Mouse (Mus musculus) kidney, adult 2 months (tissue): ENCODE results near the gene Nav2. TPM values are rescaled to one million over a fixed set of nuclear protein-coding genes. Genes with fewer than 3 reads are reported as not detected.

ENCODE experiments used
- DNase-seq: peaks from one replicate; pipeline ENCODE4 v3.0.0; 2021
- H3K27ac ChIP-seq: fragments of 200-500 bp; 2 replicates; pipeline ENCODE4 v1.5.1; 2012; ENCODE audit warnings: low read depth, low read length, control low read depth, inconsistent platforms; ENCODE audit not compliant: insufficient read depth
- H3K27me3 ChIP-seq: fragments of 200-500 bp; replicated peaks from 2 replicates; pipeline ENCODE4 v1.6.1; 2012; ENCODE audit warnings: mild to moderate bottlenecking, moderate library complexity, low read length, inconsistent platforms; ENCODE audit not compliant: control insufficient read depth, insufficient read depth
- H3K36me3 ChIP-seq: fragments of 200-500 bp; 2 replicates; pipeline ENCODE4 v1.6.1; 2012; ENCODE audit warnings: mild to moderate bottlenecking, moderate library complexity, low read length, inconsistent platforms; ENCODE audit not compliant: control insufficient read depth, insufficient read depth
- H3K4me1 ChIP-seq: fragments of 200-500 bp; 2 replicates; pipeline ENCODE4 v1.6.1; 2011; ENCODE audit warnings: low read length; ENCODE audit not compliant: control insufficient read depth, insufficient read depth
- H3K4me3 ChIP-seq: fragments of 200-500 bp; 2 replicates; pipeline ENCODE4 v1.5.1; 2011; ENCODE audit warnings: mild to moderate bottlenecking, low read depth, low read length, control low read depth; ENCODE audit not compliant: insufficient read depth
- CTCF ChIP-seq: fragments of 200-500 bp; conservative IDR thresholded peaks from 2 replicates; pipeline ENCODE4 v1.5.1; 2011; ENCODE audit warnings: low read depth, mild to moderate bottlenecking, control low read depth, low read length, moderate library complexity, mixed read lengths; ENCODE audit not compliant: insufficient read depth, insufficient read length
- POLR2A ChIP-seq: fragments of 200-500 bp; IDR thresholded peaks from one replicate; pipeline ENCODE4 v1.6.1; 2011; ENCODE audit warnings: low read depth, low read length, control low read depth
- WGBS: fragments of 180-500 bp; shearing (Covaris S2); methylation state at CpG from one replicate; pipeline ENCODE4 v1.1.7; 2018; 5-methylcytosine and 5-hydroxymethylcytosine counted together
- polyA plus RNA-seq: library from polyadenylated mRNA; depleted of rRNA; stranded (reverse); fragments of >200 nt; gene quantifications from 2 replicates; pipeline ENCODE4 v1.2.3, GENCODE M21; 2012

Nav2 gene
- polyA plus RNA-seq, 1 experiment, result 18.3 TPM

DNA sequence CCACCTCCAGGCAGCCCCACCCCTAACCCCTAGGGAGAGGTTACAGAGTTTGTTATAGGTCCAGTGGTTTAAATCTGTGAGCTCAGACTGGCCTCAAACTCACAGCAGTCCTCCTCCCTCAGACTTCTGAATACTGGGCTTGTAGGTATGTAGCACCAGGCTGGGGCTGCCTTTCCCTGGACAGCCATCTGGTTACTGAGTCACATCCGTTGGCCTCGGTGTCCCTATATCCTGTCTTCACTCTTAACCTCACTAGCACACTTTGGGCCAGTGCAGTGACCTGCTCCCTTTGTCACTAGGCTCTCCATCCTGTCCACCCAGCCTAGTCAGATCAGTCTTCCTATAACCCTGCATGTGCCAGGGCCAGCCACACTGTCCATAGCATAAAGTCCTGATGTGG is 19.8 kb upstream of the Nav2 start:
- no peaks in the 10 kb centered on the region for H3K36me3 ChIP-seq
- no peak for DNase-seq
- H3K4me3 ChIP-seq, result no peak overlapping the region
- H3K4me1 ChIP-seq, result no peaks in the 10 kb centered on the region
- no peak overlapping the region for H3K27ac ChIP-seq
- TF ChIP-seq POLR2A (no peak), CTCF (no peak)
- no peaks in the 10 kb centered on the region for H3K27me3 ChIP-seq
- WGBS, result 28% methylated on average over 2 of the region's 2 CpGs

DNA sequence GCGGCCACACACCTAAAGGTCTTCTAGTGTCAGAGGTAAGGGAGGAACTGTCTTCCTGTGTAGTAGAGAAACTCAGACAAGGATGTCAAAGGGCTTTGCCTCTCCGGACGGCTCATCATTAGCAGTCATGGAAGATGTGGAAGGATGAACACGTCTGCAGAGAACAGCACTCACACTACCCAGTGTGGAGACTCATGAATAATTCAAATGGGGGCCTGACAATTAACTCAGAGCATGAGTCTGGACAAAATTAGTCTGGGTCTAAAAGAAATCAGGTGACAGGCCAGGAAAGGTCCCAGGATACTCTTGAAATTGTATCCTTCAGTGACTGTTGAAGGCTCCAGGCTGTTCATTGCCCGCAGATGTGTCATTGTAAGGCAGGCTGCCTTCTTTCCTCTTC is 17.5 kb upstream of the Nav2 start:
- WGBS, result 68% methylated on average over 5 of the region's 5 CpGs
- no peak overlapping the region for H3K27ac ChIP-seq
- no peak for DNase-seq
- TF ChIP-seq CTCF, result no peak
- no peak for TF ChIP-seq POLR2A
- H3K4me1 ChIP-seq, result no peaks in the 10 kb centered on the region
- no peaks in the 10 kb centered on the region for H3K27me3 ChIP-seq
- H3K4me3 ChIP-seq, result no peak overlapping the region
- no peaks in the 10 kb centered on the region for H3K36me3 ChIP-seq

DNA sequence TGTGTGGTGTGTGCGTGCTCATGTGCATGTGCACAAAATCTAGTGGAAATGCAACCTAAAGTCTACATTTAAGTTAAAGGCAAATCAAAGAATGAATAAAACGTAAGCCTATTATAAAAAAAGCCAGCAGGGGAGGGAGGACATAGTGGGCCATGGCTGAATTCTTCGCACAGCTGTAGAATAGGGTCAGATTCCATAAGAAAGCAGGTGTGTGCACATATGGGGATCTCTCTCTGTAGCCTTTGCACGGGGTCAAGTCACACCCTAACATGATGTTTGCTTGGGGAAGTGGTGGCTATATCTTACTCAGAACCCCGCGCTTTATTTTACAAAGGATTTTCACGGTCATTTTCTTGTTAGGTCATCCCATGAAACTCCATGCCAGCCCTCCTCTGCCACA is 15.4 kb upstream of the Nav2 start:
- no peaks in the 10 kb centered on the region for H3K36me3 ChIP-seq
- no peak overlapping the region for H3K4me3 ChIP-seq
- H3K27ac ChIP-seq, result no peak overlapping the region
- H3K27me3 ChIP-seq, result no peaks in the 10 kb centered on the region
- 84% methylated on average over 7 of the region's 7 CpGs for WGBS
- no peak for TF ChIP-seq CTCF
- TF ChIP-seq POLR2A, result no peak
- DNase-seq, result no peak
- no peaks in the 10 kb centered on the region for H3K4me1 ChIP-seq

- H3K4me3 ChIP-seq, result no peak overlapping the region
Observed at GRCm38 (mm10) chr7:48894152-48894551, 14.4 kb upstream of the Nav2 start.

DNA sequence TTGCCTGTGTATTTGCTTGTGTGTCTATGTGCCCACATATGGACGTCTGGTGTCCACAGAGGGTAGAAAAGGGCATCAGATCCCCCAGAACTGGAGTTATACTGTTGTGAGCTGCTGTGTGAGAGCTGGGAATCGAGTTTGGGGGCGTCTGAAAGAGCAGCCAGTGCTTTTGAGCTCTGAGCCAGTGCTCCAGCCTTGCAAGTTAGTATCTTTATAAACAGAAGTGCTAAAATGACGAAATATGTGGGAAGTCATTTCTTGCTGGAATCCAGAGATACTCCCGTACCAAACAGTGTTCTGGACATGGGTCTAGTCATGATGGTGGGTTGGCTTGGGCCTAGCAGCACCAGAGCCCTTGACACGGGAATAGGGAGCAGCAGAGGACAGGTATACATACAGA is 13.8 kb upstream of the Nav2 start:
- Histone ChIP-seq H3K27me3 (no peaks in the 10 kb centered on the region), H3K27ac (no peak overlapping the region), H3K4me3 (no peak overlapping the region), H3K4me1 (no peaks in the 10 kb centered on the region), H3K36me3 (no peaks in the 10 kb centered on the region)
- no peak for DNase-seq
- 87% methylated on average over 6 of the region's 6 CpGs for WGBS
- TF ChIP-seq CTCF, result no peak

More at GRCm38 (mm10) chr7:48894152-48894551, 14.4 kb upstream of the Nav2 start:
- TF ChIP-seq CTCF (peak; percentile 82), POLR2A (no peak)
- Histone ChIP-seq H3K27me3 (no peaks in the 10 kb centered on the region), H3K4me1 (no peaks in the 10 kb centered on the region), H3K36me3 (no peaks in the 10 kb centered on the region), H3K27ac (no peak overlapping the region)
- DNase-seq, result peak; percentile 53
- 4% methylated on average over 6 of the region's 6 CpGs for WGBS

DNA sequence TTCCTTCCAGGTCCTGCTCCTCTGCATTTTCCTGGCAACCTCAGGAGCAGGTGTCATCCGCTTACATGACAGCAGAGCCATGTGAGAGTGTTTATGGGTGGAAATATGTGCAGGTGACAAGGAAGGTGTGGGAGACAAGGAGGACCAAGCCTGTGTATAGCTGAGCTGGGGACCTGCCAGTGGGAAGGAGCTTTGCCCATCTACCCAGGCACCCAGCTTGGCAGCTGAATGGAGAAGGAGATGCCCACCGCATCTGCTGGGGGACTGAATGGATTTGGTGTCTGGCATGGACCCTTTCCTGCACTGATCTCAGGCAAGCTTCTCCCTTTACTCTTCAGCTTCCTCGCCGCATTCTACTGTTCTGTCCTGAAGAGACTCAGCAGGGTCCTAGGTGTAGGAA is 13.0 kb upstream of the Nav2 start:
- H3K27ac ChIP-seq, result no peak overlapping the region
- TF ChIP-seq POLR2A (no peak), CTCF (no peak)
- no peaks in the 10 kb centered on the region for H3K4me1 ChIP-seq
- no peak for DNase-seq
- no peak overlapping the region for H3K4me3 ChIP-seq
- H3K36me3 ChIP-seq, result no peaks in the 10 kb centered on the region
- H3K27me3 ChIP-seq, result no peaks in the 10 kb centered on the region
- WGBS, result 96% methylated on average over 4 of the region's 4 CpGs

- H3K4me1 ChIP-seq, result no peaks in the 10 kb centered on the region
- H3K36me3 ChIP-seq, result no peaks in the 10 kb centered on the region
- no peaks in the 10 kb centered on the region for H3K27me3 ChIP-seq
- no peak overlapping the region for H3K27ac ChIP-seq
- 84% methylated on average over 4 of the region's 4 CpGs for WGBS
- H3K4me3 ChIP-seq, result no peak overlapping the region
- no peak for TF ChIP-seq CTCF
- TF ChIP-seq POLR2A, result no peak
- no peak for DNase-seq
Observed at GRCm38 (mm10) chr7:48896051-48896450, 12.5 kb upstream of the Nav2 start.

DNA sequence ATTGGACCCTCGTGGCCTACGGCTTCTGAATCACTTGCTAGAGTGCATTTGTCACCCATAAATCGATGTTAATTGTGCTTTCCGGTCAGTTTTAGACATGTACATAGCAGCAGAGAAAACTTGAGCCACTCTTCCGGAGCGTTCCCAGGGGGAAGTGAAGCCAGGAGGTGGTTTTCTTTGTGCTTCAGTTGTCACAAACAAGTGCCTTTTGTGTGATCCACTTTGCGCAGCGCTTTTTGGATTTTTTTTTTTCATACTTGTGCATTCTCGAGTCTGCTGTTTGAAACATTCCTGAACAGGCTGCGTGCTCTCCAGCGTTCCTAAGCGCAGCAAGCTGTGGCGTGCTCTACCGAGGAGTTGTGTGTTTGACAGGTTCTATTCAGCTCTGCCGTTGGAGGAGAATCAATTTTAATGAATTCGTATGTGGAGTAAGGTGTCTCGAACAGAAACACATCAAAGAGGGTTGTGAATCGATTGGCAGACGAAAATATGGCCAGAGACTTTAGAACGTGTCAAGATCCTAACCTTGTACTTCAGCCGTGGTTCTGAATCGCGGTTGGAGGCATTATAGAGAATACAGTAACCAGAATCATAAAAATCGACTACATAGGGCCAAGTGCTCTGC is 10.9 kb upstream of the Nav2 start:
- TF ChIP-seq POLR2A, result no peak
- TF ChIP-seq CTCF, result no peak
- peak; percentile 21 for DNase-seq
- no peaks in the 10 kb centered on the region for H3K36me3 ChIP-seq
- H3K4me1 ChIP-seq, result no peaks in the 10 kb centered on the region
- no peak overlapping the region for H3K27ac ChIP-seq
- WGBS, result 21% methylated on average over 24 of the region's 24 CpGs
- no peak overlapping the region for H3K4me3 ChIP-seq
- H3K27me3 ChIP-seq, result no peaks in the 10 kb centered on the region
